Mouse (Mus musculus) midbrain, embryonic 14.5 days (tissue): ENCODE results near the gene Carmil1. TPM values are rescaled to one million over a fixed set of nuclear protein-coding genes. Genes with fewer than 3 reads are reported as not detected.

Source experiments
- ATAC-seq: fragments of 200-750 bp; cut with Nextera tagmentation; 2 replicates; pipeline ENCODE4 v1.8.0; 2017; ENCODE audit warnings: moderate number of reproducible peaks, moderate library complexity; ENCODE audit not compliant: low FRiP score, low TSS enrichment
- DNase-seq: peaks from one replicate; pipeline ENCODE4 v3.0.0-alpha.2; 2015
- H3K27ac ChIP-seq: fragments of 300-500 bp; sonication (generic); replicated peaks from 2 replicates; pipeline ENCODE4 v1.5.1; 2014; ENCODE audit warnings: mild to moderate bottlenecking, low read depth, low read length, moderate library complexity
- H3K27me3 ChIP-seq: fragments of 300-500 bp; sonication (generic); 2 replicates; pipeline ENCODE4 v1.6.1; 2014; ENCODE audit warnings: low read length, control low read depth, mixed read lengths; ENCODE audit not compliant: control insufficient read depth, insufficient read depth
- H3K36me3 ChIP-seq: fragments of 300-500 bp; sonication (generic); 2 replicates; pipeline ENCODE4 v1.6.1; 2014; ENCODE audit warnings: low read length, control low read depth; ENCODE audit not compliant: control insufficient read depth, insufficient read depth
- H3K4me1 ChIP-seq: fragments of 300-500 bp; sonication (generic); 2 replicates; pipeline ENCODE4 v1.6.1; 2014; ENCODE audit warnings: mild to moderate bottlenecking, antibody characterized with exemption, low read length, control low read depth; ENCODE audit not compliant: control insufficient read depth, insufficient read depth
- H3K4me2 ChIP-seq: fragments of 300-500 bp; sonication (generic); 2 replicates; pipeline ENCODE4 v1.6.1; 2014; ENCODE audit warnings: mild to moderate bottlenecking, low read length, moderate library complexity
- H3K4me3 ChIP-seq: fragments of 300-500 bp; sonication (generic); replicated peaks from 2 replicates; pipeline ENCODE4 v1.5.1; 2014; ENCODE audit warnings: low read depth, low read length
- H3K9ac ChIP-seq: fragments of 300-500 bp; sonication (generic); replicated peaks from 2 replicates; pipeline ENCODE4 v1.6.1; 2014; ENCODE audit warnings: mild to moderate bottlenecking, low read length, moderate library complexity
- H3K9me3 ChIP-seq: fragments of 300-500 bp; sonication (generic); 2 replicates; pipeline ENCODE4 v1.6.1; 2016; ENCODE audit warnings: low read length, control low read depth, mixed read lengths; ENCODE audit not compliant: control insufficient read depth
- WGBS: fragments of 180-500 bp; shearing (Covaris S2); extraction: QIAGEN DNeasy Blood & Tissue Kit; methylation state at CpG from one replicate; pipeline ENCODE4 v1.1.7; 2014; 5-methylcytosine and 5-hydroxymethylcytosine counted together
- polyA plus RNA-seq: library from polyadenylated mRNA; unstranded; fragments of >200 nt; fragmentation: Nextera tagmentation; extraction: Ambion mirVana; gene quantifications from 2 replicates; pipeline ENCODE4 v1.2.1, GENCODE M21; 2014

The Carmil1 gene
- polyA plus RNA-seq, 1 experiment from 2014 or later: 32.3 TPM

GRCm38 (mm10) chr13:24247441-24247840 lies 33.2 kb downstream of the Carmil1 start:
- no peak overlapping the region for H3K27ac ChIP-seq
- ATAC-seq (no peak), DNase-seq (no peak)
- H3K9ac ChIP-seq: no peak overlapping the region
- H3K4me3 ChIP-seq: no peak overlapping the region
- H3K4me1 ChIP-seq: no peaks in the 10 kb centered on the region
- H3K4me2 ChIP-seq: no peak overlapping the region
- no peaks in the 10 kb centered on the region for H3K36me3 ChIP-seq
- WGBS: 89% methylated on average over 3 of the region's 3 CpGs
- H3K27me3 ChIP-seq: no peaks in the 10 kb centered on the region
- H3K9me3 ChIP-seq: no peaks in the 10 kb centered on the region

GRCm38 (mm10) chr13:24246266-24246665 lies 34.3 kb downstream of the Carmil1 start:
- DNase-seq: no peak
- Histone ChIP-seq H3K4me2 (no peak overlapping the region), H3K4me3 (no peak overlapping the region), H3K27ac (no peak overlapping the region), H3K9ac (no peak overlapping the region), H3K4me1 (no peaks in the 10 kb centered on the region), H3K9me3 (no peaks in the 10 kb centered on the region), H3K36me3 (no peaks in the 10 kb centered on the region), H3K27me3 (no peaks in the 10 kb centered on the region)
- no peak for ATAC-seq
- WGBS: 95% methylated on average over 6 of the region's 6 CpGs

- ATAC-seq: no peak
- Histone ChIP-seq H3K9me3 (no peaks in the 10 kb centered on the region), H3K9ac (no peak overlapping the region), H3K27ac (no peak overlapping the region), H3K4me1 (no peaks in the 10 kb centered on the region), H3K4me2 (no peak overlapping the region), H3K4me3 (no peak overlapping the region), H3K27me3 (no peaks in the 10 kb centered on the region), H3K36me3 (no peaks in the 10 kb centered on the region)
- WGBS: 73% methylated on average over 11 of the region's 11 CpGs
- no peak for DNase-seq
Measured at GRCm38 (mm10) chr13:24244613-24245012, 36.0 kb downstream of the Carmil1 start.

- Histone ChIP-seq H3K9me3 (no peaks in the 10 kb centered on the region), H3K27ac (no peak overlapping the region)
- 86% methylated on average over 4 of the region's 4 CpGs for WGBS
Measured at GRCm38 (mm10) chr13:24243964-24244363, 36.6 kb downstream of the Carmil1 start.

GRCm38 (mm10) chr13:24242429-24243106 lies 38.0 kb downstream of the Carmil1 start:
- no peaks in the 10 kb centered on the region for H3K27me3 ChIP-seq
- H3K9me3 ChIP-seq: 0 out of 2 replicates have a peak, but pooled peaks cover under 1% of the 10 kb centered on the region
- no peak overlapping the region for H3K4me3 ChIP-seq
- ATAC-seq (no peak), DNase-seq (peak; percentile 17)
- 43% methylated on average over 5 of the region's 5 CpGs for WGBS
- H3K9ac ChIP-seq: no peak overlapping the region
- no peaks in the 10 kb centered on the region for H3K4me1 ChIP-seq
- no peak overlapping the region for H3K27ac ChIP-seq
- no peaks in the 10 kb centered on the region for H3K36me3 ChIP-seq
- no peak overlapping the region for H3K4me2 ChIP-seq

More at GRCm38 (mm10) chr13:24243964-24244363, 36.6 kb downstream of the Carmil1 start:
- Histone ChIP-seq H3K27me3 (no peaks in the 10 kb centered on the region), H3K4me3 (no peak overlapping the region), H3K9ac (no peak overlapping the region), H3K36me3 (no peaks in the 10 kb centered on the region), H3K4me2 (no peak overlapping the region), H3K4me1 (no peaks in the 10 kb centered on the region)
- DNase-seq: no peak
- no peak for ATAC-seq

- Histone ChIP-seq H3K27ac (no peak overlapping the region), H3K4me1 (no peaks in the 10 kb centered on the region), H3K9ac (no peak overlapping the region), H3K4me3 (no peak overlapping the region), H3K9me3 (0 out of 2 replicates have a peak, but pooled peaks cover 2% of the 10 kb centered on the region), H3K36me3 (no peaks in the 10 kb centered on the region), H3K27me3 (no peaks in the 10 kb centered on the region), H3K4me2 (no peak overlapping the region)
- WGBS: 90% methylated on average over 5 of the region's 5 CpGs
- no peak for DNase-seq
- no peak for ATAC-seq
Measured at GRCm38 (mm10) chr13:24241201-24241600, 39.4 kb downstream of the Carmil1 start.

GRCm38 (mm10) chr13:24240430-24240829 lies 40.2 kb downstream of the Carmil1 start:
- H3K4me1 ChIP-seq: no peaks in the 10 kb centered on the region
- H3K9ac ChIP-seq: no peak overlapping the region
- H3K36me3 ChIP-seq: no peaks in the 10 kb centered on the region
- ATAC-seq (no peak), DNase-seq (no peak)
- H3K27ac ChIP-seq: no peak overlapping the region
- H3K4me3 ChIP-seq: no peak overlapping the region
- H3K4me2 ChIP-seq: no peak overlapping the region
- H3K27me3 ChIP-seq: no peaks in the 10 kb centered on the region
- H3K9me3 ChIP-seq: 0 out of 2 replicates have a peak, but pooled peaks cover 2% of the 10 kb centered on the region
- WGBS: 90% methylated on average over 4 of the region's 4 CpGs

- 81% methylated on average over 3 of the region's 3 CpGs for WGBS
- Histone ChIP-seq H3K27ac (no peak overlapping the region), H3K27me3 (no peaks in the 10 kb centered on the region), H3K9me3 (0 out of 2 replicates have a peak, but pooled peaks cover 2% of the 10 kb centered on the region), H3K9ac (no peak overlapping the region), H3K4me1 (no peaks in the 10 kb centered on the region), H3K4me2 (no peak overlapping the region), H3K36me3 (no peaks in the 10 kb centered on the region), H3K4me3 (no peak overlapping the region)
- ATAC-seq (no peak), DNase-seq (no peak)
Measured at GRCm38 (mm10) chr13:24238456-24239120, 42.0 kb downstream of the Carmil1 start.

- H3K4me3 ChIP-seq: no peak overlapping the region
- no peak overlapping the region for H3K4me2 ChIP-seq
- no peak for DNase-seq
Measured at GRCm38 (mm10) chr13:24236736-24237135, 43.9 kb downstream of the Carmil1 start.

More at GRCm38 (mm10) chr13:24236736-24237135, 43.9 kb downstream of the Carmil1 start:
- Histone ChIP-seq H3K9me3 (0 out of 2 replicates have a peak, but pooled peaks cover 2% of the 10 kb centered on the region), H3K27ac (no peak overlapping the region), H3K4me1 (0 out of 2 replicates have a peak, but pooled peaks cover 2% of the 10 kb centered on the region), H3K9ac (no peak overlapping the region), H3K36me3 (no peaks in the 10 kb centered on the region), H3K27me3 (no peaks in the 10 kb centered on the region)
- ATAC-seq: no peak
- 83% methylated on average over 4 of the region's 4 CpGs for WGBS
